Mouse (Mus musculus) hindbrain, embryonic 16.5 days (tissue): ENCODE measurements around the gene Rrp1. TPM values are rescaled to one million over a fixed set of nuclear protein-coding genes. Genes with fewer than 3 reads are reported as not detected.

ENCODE experiments used
- ATAC-seq: fragments of 200-750 bp; cut with Nextera tagmentation; 2 replicates; pipeline ENCODE4 v1.8.0; 2017; ENCODE audit warnings: moderate TSS enrichment, moderate library complexity
- H3K27ac ChIP-seq: fragments of 300-500 bp; sonication (generic); 2 replicates; pipeline ENCODE4 v1.5.1; 2014; ENCODE audit warnings: low read depth, mild to moderate bottlenecking, control low read depth, low read length, moderate library complexity
- H3K27me3 ChIP-seq: fragments of 300-500 bp; sonication (generic); replicated peaks from 2 replicates; pipeline ENCODE4 v1.6.1; 2014; ENCODE audit warnings: low read length; ENCODE audit not compliant: control insufficient read depth, insufficient read depth
- H3K36me3 ChIP-seq: fragments of 300-500 bp; sonication (generic); 2 replicates; pipeline ENCODE4 v1.6.1; 2014; ENCODE audit warnings: mild to moderate bottlenecking, low read length, moderate library complexity, mixed read lengths; ENCODE audit not compliant: control insufficient read depth, insufficient read depth
- H3K4me1 ChIP-seq: fragments of 300-500 bp; sonication (generic); 2 replicates; pipeline ENCODE4 v1.6.1; 2014; ENCODE audit warnings: low read depth, low read length; ENCODE audit not compliant: control insufficient read depth, insufficient read depth
- H3K4me2 ChIP-seq: fragments of 300-500 bp; sonication (generic); 2 replicates; pipeline ENCODE4 v1.6.1; 2014; ENCODE audit warnings: mild to moderate bottlenecking, low read length, control low read depth, moderate library complexity
- H3K4me3 ChIP-seq: fragments of 300-500 bp; sonication (generic); 2 replicates; pipeline ENCODE4 v1.5.1; 2014; ENCODE audit warnings: mild to moderate bottlenecking, low read length, control low read depth, moderate library complexity
- H3K9ac ChIP-seq: fragments of 300-500 bp; sonication (generic); 2 replicates; pipeline ENCODE4 v1.6.1; 2014; ENCODE audit warnings: low read depth, mild to moderate bottlenecking, control low read depth, low read length, moderate library complexity
- H3K9me3 ChIP-seq: fragments of 300-500 bp; sonication (generic); 2 replicates; pipeline ENCODE4 v1.6.1; 2014; ENCODE audit warnings: mild to moderate bottlenecking, low read length, moderate library complexity; ENCODE audit not compliant: control insufficient read depth
- WGBS: fragments of 180-500 bp; shearing (Covaris S2); extraction: QIAGEN DNeasy Blood & Tissue Kit; methylation state at CpG from one replicate; pipeline ENCODE4 v1.1.7; 2014; 5-methylcytosine and 5-hydroxymethylcytosine counted together
- polyA plus RNA-seq: library from polyadenylated mRNA; unstranded; fragments of >200 nt; fragmentation: Nextera tagmentation; extraction: Ambion mirVana; gene quantifications from 2 replicates; pipeline ENCODE4 v1.2.1, GENCODE M21; 2015

The Rrp1 gene
- polyA plus RNA-seq, 1 experiment from 2014 or later, result 440 TPM

DNA sequence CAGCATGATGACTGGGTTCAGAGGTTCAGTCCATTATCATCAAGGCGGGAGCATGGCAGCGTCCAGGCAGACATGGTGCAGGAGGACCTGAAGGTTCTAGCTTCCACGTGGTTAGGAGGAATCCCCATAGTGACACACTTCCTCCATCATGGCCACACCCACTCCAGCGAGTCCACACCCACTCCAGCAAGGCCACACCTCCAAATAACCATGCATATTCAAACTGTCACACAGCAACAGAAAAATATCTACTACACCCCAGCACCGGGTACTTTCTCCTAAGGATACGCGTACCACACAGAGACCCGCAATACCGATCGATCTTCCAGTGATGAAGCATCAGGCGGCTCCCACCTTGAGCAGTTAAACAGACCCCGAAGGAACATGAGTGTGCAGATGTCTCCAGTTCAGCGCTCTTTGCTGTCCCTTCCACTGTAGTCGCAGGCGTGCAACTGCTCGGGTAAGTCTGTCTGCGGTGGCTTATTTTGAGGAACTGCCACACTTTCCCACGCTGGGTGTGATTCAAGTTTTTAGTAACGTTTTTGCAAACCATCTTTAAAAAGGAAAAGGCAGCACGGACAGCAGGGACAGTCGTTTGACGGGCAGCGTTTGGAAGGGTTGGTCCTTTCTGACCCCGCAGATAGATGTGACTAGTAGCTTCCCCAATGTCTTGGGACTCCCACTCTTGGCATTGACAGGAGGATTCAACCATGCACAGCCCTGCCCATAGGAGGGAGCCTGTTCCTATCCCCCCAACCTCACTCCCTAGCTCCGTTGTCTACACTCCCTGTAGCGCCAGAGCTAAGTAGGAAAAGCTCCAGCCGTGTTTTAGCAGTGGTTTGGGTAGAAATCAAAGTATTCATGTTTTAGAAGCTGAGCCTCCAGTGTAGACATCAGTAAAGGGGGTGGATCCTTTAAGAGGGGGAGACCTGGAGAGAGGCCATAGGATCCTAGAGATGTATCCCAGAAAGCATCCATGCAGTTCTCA is 39.9 kb downstream of the Rrp1 start:
- ATAC-seq, result no peak
- WGBS, result 70% methylated on average over 27 of the region's 27 CpGs

DNA sequence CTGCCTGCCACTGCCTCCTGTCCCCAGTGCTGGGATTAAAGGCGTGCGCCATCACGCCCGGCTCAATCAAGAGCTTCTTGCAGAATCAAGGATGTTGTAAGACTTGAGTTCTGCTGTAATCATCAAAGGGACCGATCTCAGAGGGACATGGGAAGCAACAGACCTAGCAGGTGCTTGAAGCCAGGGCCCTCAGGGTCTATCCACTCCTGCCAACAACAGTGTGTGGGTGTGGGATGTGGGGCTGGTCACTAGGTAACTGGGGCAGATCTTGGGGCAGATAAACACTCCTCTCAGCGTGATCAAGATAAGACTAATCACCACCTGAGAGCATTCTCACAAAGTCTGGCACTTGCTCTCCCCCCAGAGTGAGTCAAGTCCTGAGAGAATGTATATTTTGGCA is 41.1 kb downstream of the Rrp1 start:
- no peak overlapping the region for H3K4me3 ChIP-seq
- H3K9ac ChIP-seq, result no peak overlapping the region
- H3K9me3 ChIP-seq, result no peaks in the 10 kb centered on the region
- H3K36me3 ChIP-seq, result no peaks in the 10 kb centered on the region
- no peak overlapping the region for H3K4me2 ChIP-seq
- no peaks in the 10 kb centered on the region for H3K4me1 ChIP-seq
- no peaks in the 10 kb centered on the region for H3K27me3 ChIP-seq
- no peak for ATAC-seq
- H3K27ac ChIP-seq, result no peak overlapping the region
- 85% methylated on average over 6 of the region's 6 CpGs for WGBS

More for the DNA sequence above, 39.9 kb downstream of the Rrp1 start:
- Histone ChIP-seq H3K4me3 (no peak overlapping the region), H3K4me2 (no peak overlapping the region), H3K9ac (no peak overlapping the region), H3K27me3 (no peaks in the 10 kb centered on the region), H3K4me1 (no peaks in the 10 kb centered on the region), H3K27ac (no peak overlapping the region), H3K36me3 (no peaks in the 10 kb centered on the region), H3K9me3 (no peaks in the 10 kb centered on the region)

- 45% methylated on average over 4 of the region's 4 CpGs for WGBS
Observed at GRCm38 (mm10) chr10:78367586-78367985, 45.3 kb downstream of the Rrp1 start.

DNA sequence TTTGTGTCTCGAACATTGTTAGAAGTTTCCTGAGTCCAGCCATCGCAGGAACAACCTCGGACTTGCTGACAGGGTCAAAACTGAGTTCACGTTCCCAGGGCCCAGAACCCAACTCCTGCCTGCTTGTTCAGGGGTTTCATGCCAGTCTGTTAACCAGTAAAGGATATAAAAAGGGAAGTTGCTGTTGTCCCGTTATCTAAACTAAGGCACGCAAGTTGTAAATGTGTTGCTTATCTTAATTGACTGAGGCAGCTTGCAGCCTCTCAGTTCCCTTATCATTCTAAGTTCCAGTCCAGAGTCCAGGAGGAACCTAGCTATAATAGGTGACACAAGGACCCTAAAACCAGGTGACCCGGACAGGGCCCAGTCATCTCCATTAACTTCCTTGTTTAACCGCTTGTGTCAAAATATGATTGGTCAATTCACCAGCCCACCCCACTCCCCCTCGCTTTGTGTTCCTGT is 46.0 kb downstream of the Rrp1 start:
- Histone ChIP-seq H3K27me3 (no peaks in the 10 kb centered on the region), H3K4me2 (no peak overlapping the region), H3K27ac (no peak overlapping the region), H3K9me3 (no peaks in the 10 kb centered on the region), H3K4me1 (no peaks in the 10 kb centered on the region), H3K4me3 (no peak overlapping the region), H3K9ac (no peak overlapping the region), H3K36me3 (no peaks in the 10 kb centered on the region)
- no peak for ATAC-seq
- 75% methylated on average over 9 of the region's 9 CpGs for WGBS

More at GRCm38 (mm10) chr10:78367586-78367985, 45.3 kb downstream of the Rrp1 start:
- Histone ChIP-seq H3K9me3 (no peaks in the 10 kb centered on the region), H3K4me3 (no peak overlapping the region), H3K4me1 (no peaks in the 10 kb centered on the region), H3K36me3 (no peaks in the 10 kb centered on the region), H3K27ac (no peak overlapping the region), H3K27me3 (no peaks in the 10 kb centered on the region), H3K9ac (no peak overlapping the region), H3K4me2 (no peak overlapping the region)
- ATAC-seq, result no peak

- Histone ChIP-seq H3K36me3 (no peaks in the 10 kb centered on the region), H3K27ac (no peak overlapping the region), H3K9me3 (no peaks in the 10 kb centered on the region), H3K9ac (no peak overlapping the region), H3K4me2 (no peak overlapping the region), H3K4me1 (no peaks in the 10 kb centered on the region), H3K4me3 (no peak overlapping the region), H3K27me3 (no peaks in the 10 kb centered on the region)
- no peak for ATAC-seq
- WGBS, result 42% methylated on average over 5 of the region's 5 CpGs
Observed at GRCm38 (mm10) chr10:78366195-78366834, 46.5 kb downstream of the Rrp1 start.

GRCm38 (mm10) chr10:78365555-78365954 is 47.3 kb downstream of the Rrp1 start:
- WGBS, result 92% methylated on average over 6 of the region's 6 CpGs
- ATAC-seq, result no peak
- no peak overlapping the region for H3K4me2 ChIP-seq
- no peaks in the 10 kb centered on the region for H3K9me3 ChIP-seq
- no peak overlapping the region for H3K27ac ChIP-seq
- no peak overlapping the region for H3K4me3 ChIP-seq
- no peak overlapping the region for H3K9ac ChIP-seq
- H3K27me3 ChIP-seq, result no peaks in the 10 kb centered on the region
- no peaks in the 10 kb centered on the region for H3K36me3 ChIP-seq
- no peaks in the 10 kb centered on the region for H3K4me1 ChIP-seq

DNA sequence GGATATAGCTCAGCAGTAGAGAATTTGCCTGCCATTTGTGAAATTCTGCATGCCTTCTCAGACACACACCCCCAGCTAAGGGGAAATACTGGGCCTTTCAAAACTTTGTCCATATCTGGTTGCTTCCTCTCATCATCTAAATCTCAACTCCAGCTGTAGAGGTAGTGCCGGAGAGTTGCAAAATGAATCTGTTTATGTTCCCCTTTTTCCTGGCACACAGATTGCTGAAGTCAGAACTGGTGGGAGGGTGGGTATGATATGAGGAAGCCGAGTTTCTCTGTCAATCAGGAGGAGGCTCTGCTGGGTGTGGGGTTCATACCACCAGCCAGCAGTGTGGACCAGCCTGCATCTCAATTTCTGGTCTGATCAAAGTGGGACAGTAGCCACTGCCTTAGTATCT is 48.7 kb downstream of the Rrp1 start:
- H3K27me3 ChIP-seq, result no peaks in the 10 kb centered on the region
- H3K27ac ChIP-seq, result no peak overlapping the region
- no peaks in the 10 kb centered on the region for H3K9me3 ChIP-seq
- no peak overlapping the region for H3K4me3 ChIP-seq
- WGBS, result 79% methylated on average over 2 of the region's 2 CpGs
- H3K4me1 ChIP-seq, result no peaks in the 10 kb centered on the region
- H3K4me2 ChIP-seq, result no peak overlapping the region
- H3K36me3 ChIP-seq, result no peaks in the 10 kb centered on the region
- ATAC-seq, result no peak
- no peak overlapping the region for H3K9ac ChIP-seq

DNA sequence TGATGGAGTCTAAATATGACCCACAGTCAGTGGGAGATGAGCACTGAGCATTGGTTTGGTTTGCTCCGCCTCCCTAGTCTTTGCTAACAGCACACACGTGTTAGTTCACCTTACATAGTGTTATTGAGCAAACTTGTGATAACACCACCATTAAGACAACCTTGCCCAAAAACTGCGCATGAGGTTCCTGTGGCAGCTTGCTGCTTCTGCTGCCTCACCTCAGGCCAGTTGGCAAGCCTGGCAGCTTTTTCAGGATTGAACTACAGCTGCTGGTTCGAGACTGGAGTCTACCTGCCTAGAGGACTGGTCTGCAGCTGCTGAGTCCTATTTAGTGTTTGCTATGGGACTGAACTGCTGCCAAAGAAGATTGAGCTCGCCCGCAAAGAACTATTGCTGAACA is 49.5 kb downstream of the Rrp1 start:
- no peak for ATAC-seq
- WGBS, result 92% methylated on average over 6 of the region's 6 CpGs
- Histone ChIP-seq H3K4me1 (no peaks in the 10 kb centered on the region), H3K27me3 (no peaks in the 10 kb centered on the region), H3K27ac (no peak overlapping the region), H3K4me2 (no peak overlapping the region), H3K9me3 (no peaks in the 10 kb centered on the region), H3K4me3 (no peak overlapping the region), H3K36me3 (no peaks in the 10 kb centered on the region), H3K9ac (no peak overlapping the region)

DNA sequence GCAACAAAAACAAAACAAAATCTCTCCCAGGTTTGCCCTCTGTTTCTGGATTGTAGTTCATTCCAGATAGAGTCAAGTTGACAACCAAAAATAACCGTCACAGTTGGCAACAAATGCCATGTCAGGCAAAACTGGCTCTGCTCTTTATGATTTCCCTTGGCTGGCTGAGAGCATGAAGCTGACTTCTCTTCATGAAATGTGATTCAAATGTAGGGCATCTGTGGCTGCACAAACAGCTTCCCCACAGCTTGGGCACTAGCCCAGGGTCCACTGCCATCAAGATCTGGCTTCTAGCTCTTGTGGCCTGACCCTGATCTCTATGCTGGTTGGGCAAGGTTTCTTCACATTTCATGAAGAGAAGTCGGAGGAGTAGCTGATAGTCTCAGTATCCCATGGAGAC is 50.9 kb downstream of the Rrp1 start:
- Histone ChIP-seq H3K36me3 (no peaks in the 10 kb centered on the region), H3K4me1 (no peaks in the 10 kb centered on the region), H3K27ac (no peak overlapping the region), H3K4me3 (no peak overlapping the region), H3K9ac (no peak overlapping the region), H3K4me2 (no peak overlapping the region), H3K27me3 (no peaks in the 10 kb centered on the region), H3K9me3 (no peaks in the 10 kb centered on the region)
- no peak for ATAC-seq
- 83% methylated on average over 2 of the region's 2 CpGs for WGBS
